Mouse (Mus musculus) embryonic facial prominence, embryonic 12.5 days (tissue): ENCODE measurements around the gene Arfgef2. TPM values are rescaled to one million over a fixed set of nuclear protein-coding genes. Genes with fewer than 3 reads are reported as not detected.

ENCODE experiments used
- ATAC-seq: fragments of 200-750 bp; cut with Nextera tagmentation; 2 replicates; pipeline ENCODE4 v1.8.0; 2017; ENCODE audit not compliant: insufficient number of reproducible peaks, insufficient read depth, low FRiP score, low TSS enrichment
- H3K27ac ChIP-seq: fragments of 300-500 bp; sonication (generic); 2 replicates; pipeline ENCODE4 v1.5.1; 2016; ENCODE audit warnings: mild to moderate bottlenecking
- H3K27me3 ChIP-seq: fragments of 300-500 bp; sonication (generic); 2 replicates; pipeline ENCODE4 v1.6.1; 2016; ENCODE audit warnings: mild to moderate bottlenecking, moderate library complexity
- H3K36me3 ChIP-seq: fragments of 300-500 bp; sonication (generic); 2 replicates; pipeline ENCODE4 v1.6.1; 2016; ENCODE audit warnings: mild to moderate bottlenecking
- H3K4me1 ChIP-seq: fragments of 300-500 bp; sonication (generic); 2 replicates; pipeline ENCODE4 v1.6.1; 2016
- H3K4me2 ChIP-seq: fragments of 300-500 bp; sonication (generic); replicated peaks from 2 replicates; pipeline ENCODE4 v1.6.1; 2016; ENCODE audit warnings: mild to moderate bottlenecking, moderate library complexity
- H3K4me3 ChIP-seq: fragments of 300-500 bp; sonication (generic); 2 replicates; pipeline ENCODE4 v1.5.1; 2016; ENCODE audit warnings: mild to moderate bottlenecking
- H3K9ac ChIP-seq: fragments of 300-500 bp; sonication (generic); 2 replicates; pipeline ENCODE4 v1.6.1; 2016; ENCODE audit warnings: mild to moderate bottlenecking, moderate library complexity
- H3K9me3 ChIP-seq: fragments of 300-500 bp; sonication (generic); 2 replicates; pipeline ENCODE4 v1.6.1; 2016; ENCODE audit warnings: mild to moderate bottlenecking, moderate library complexity
- WGBS: fragments of 180-500 bp; shearing (Covaris S2); methylation state at CpG from one replicate; pipeline ENCODE4 v1.1.7; 2016; 5-methylcytosine and 5-hydroxymethylcytosine counted together
- polyA plus RNA-seq: library from polyadenylated mRNA; unstranded; fragments of >200 nt; fragmentation: Nextera tagmentation; extraction: Ambion mirVana; gene quantifications from 2 replicates; pipeline ENCODE4 v1.2.1, GENCODE M21; 2016

The Arfgef2 gene
- polyA plus RNA-seq, 1 experiment from 2014 or later: 5.1 TPM

DNA sequence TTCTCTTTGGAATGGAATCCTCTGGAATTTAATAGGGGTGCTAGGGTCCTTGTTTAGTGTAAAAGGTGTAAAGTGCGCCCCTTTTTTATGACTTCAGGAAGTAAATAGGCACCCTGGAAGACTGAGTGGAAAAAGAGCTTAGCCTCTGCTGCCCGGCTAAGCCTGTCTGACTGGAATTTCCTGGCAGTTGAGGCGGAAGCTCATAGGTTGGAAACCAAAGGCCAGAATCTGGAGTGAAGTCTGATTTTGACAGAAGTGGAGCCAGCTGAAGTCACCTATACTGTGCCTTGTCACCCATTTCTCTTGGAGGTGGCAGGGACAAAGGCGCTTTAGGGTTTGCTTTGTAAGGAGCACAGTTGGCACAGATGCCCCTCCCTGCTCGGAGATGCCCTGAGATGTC, 25.0 kb downstream of the Arfgef2 start:
- no peak overlapping the region for H3K27ac ChIP-seq
- no peak overlapping the region for H3K9ac ChIP-seq
- no peaks in the 10 kb centered on the region for H3K4me1 ChIP-seq
- H3K4me3 ChIP-seq: no peak overlapping the region
- 86% methylated on average over 5 of the region's 5 CpGs for WGBS
- no peaks in the 10 kb centered on the region for H3K9me3 ChIP-seq
- ATAC-seq: no peak
- H3K36me3 ChIP-seq: no peaks in the 10 kb centered on the region
- no peaks in the 10 kb centered on the region for H3K27me3 ChIP-seq
- no peak overlapping the region for H3K4me2 ChIP-seq

- H3K4me2 ChIP-seq: no peak overlapping the region
- H3K27me3 ChIP-seq: no peaks in the 10 kb centered on the region
- 83% methylated on average over 2 of the region's 2 CpGs for WGBS
- H3K4me3 ChIP-seq: no peak overlapping the region
- no peak for ATAC-seq
- H3K9me3 ChIP-seq: no peaks in the 10 kb centered on the region
- H3K36me3 ChIP-seq: peaks cover 12% of the 10 kb centered on the region
- no peak overlapping the region; the same call in 1 of the 2 replicates for H3K9ac ChIP-seq
- H3K27ac ChIP-seq: no peak overlapping the region
- no peaks in the 10 kb centered on the region for H3K4me1 ChIP-seq
These were observed 28.7 kb downstream of the Arfgef2 start for GRCm38 (mm10) chr2:166834091-166834490.

DNA sequence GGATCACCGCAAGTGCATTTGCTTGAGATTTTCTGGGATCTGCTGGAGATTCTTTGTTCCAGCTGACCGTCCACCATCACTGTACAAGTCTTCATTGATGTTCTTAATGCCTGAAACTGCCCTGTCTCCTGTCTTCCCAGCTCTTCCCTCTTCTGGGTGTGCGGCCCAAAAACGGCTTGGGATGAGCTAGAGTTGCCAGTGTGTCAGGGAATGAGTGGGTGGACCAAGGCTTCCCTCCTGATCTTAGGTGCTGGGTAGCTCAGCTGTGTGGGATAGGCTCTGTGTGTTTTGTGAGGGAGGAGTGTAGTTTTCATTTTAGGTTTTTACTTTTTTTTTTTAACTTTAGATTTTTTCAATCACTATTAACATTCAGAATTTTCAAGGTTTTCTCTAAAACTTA, 29.4 kb downstream of the Arfgef2 start:
- H3K27me3 ChIP-seq: no peaks in the 10 kb centered on the region
- no peaks in the 10 kb centered on the region for H3K4me1 ChIP-seq
- H3K4me2 ChIP-seq: no peak overlapping the region
- 91% methylated on average over 4 of the region's 4 CpGs for WGBS
- H3K27ac ChIP-seq: no peak overlapping the region
- no peak overlapping the region for H3K9ac ChIP-seq
- ATAC-seq: no peak
- H3K4me3 ChIP-seq: no peak overlapping the region
- H3K36me3 ChIP-seq: peaks cover 17% of the 10 kb centered on the region
- H3K9me3 ChIP-seq: no peaks in the 10 kb centered on the region

GRCm38 (mm10) chr2:166835581-166835980, 30.2 kb downstream of the Arfgef2 start:
- H3K4me1 ChIP-seq: no peaks in the 10 kb centered on the region
- no peak overlapping the region for H3K27ac ChIP-seq
- ATAC-seq: no peak
- WGBS: 68% methylated on average over 5 of the region's 5 CpGs
- no peaks in the 10 kb centered on the region for H3K9me3 ChIP-seq
- H3K4me3 ChIP-seq: no peak overlapping the region
- no peak overlapping the region for H3K9ac ChIP-seq
- peaks cover 19% of the 10 kb centered on the region for H3K36me3 ChIP-seq
- H3K4me2 ChIP-seq: no peak overlapping the region
- no peaks in the 10 kb centered on the region for H3K27me3 ChIP-seq

DNA sequence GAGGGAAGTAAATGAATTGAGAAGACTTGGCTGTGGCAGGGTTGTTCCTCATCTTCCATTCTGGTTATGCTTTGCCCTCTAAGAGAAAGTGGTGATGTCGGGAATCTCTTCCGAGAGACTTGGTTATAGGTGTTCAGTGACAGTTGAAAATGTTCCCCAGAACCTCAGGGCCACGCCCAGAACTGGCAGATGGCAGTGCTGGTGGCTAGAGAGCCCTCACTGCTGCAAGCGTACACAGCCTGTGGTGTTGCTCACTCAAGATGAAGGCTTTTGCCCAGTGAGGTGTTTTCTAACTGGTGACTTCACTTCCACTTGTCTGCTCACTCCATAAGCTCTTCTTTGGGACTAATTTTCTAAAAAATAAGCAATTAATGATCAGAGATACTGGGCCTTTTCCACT, 36.4 kb downstream of the Arfgef2 start:
- H3K4me3 ChIP-seq: no peak overlapping the region
- H3K27ac ChIP-seq: no peak overlapping the region
- no peaks in the 10 kb centered on the region for H3K9me3 ChIP-seq
- no peak for ATAC-seq
- WGBS: 89% methylated on average over 4 of the region's 4 CpGs
- peaks cover 30% of the 10 kb centered on the region for H3K36me3 ChIP-seq
- H3K4me1 ChIP-seq: no peaks in the 10 kb centered on the region
- no peaks in the 10 kb centered on the region for H3K27me3 ChIP-seq
- no peak overlapping the region for H3K4me2 ChIP-seq
- H3K9ac ChIP-seq: no peak overlapping the region

- WGBS: 86% methylated on average over 11 of the region's 11 CpGs
- no peak for ATAC-seq
- Histone ChIP-seq H3K9me3 (peaks cover 8% of the 10 kb centered on the region; the same call in 1 of the 2 replicates), H3K27ac (no peak overlapping the region), H3K36me3 (peaks cover 40% of the 10 kb centered on the region), H3K9ac (no peak overlapping the region), H3K4me2 (no peak overlapping the region), H3K4me1 (no peaks in the 10 kb centered on the region), H3K4me3 (no peak overlapping the region), H3K27me3 (no peaks in the 10 kb centered on the region)
These were observed 45.3 kb downstream of the Arfgef2 start for GRCm38 (mm10) chr2:166850691-166851090.

DNA sequence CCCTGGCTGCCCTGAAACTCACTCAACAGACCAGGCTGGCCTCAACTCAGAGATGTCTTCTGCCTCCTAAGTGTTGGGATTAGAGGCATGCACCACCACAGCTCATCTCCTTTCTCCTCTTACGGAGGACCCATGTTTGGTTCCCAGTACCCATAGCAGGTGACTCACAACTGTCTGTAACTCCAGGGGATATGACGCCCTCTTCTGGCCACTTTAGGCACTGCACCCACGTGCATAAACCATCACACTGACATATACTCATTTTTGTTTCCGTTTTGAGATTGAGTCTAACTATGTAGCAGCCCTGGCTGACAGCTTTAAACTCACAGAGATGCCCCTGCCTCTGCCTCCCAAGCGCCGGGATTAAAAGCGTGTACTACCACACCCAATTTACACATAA, 46.9 kb downstream of the Arfgef2 start:
- Histone ChIP-seq H3K27ac (no peak overlapping the region), H3K9me3 (peaks cover 8% of the 10 kb centered on the region; the same call in 1 of the 2 replicates), H3K27me3 (no peaks in the 10 kb centered on the region), H3K4me3 (no peak overlapping the region), H3K4me2 (no peak overlapping the region), H3K4me1 (no peaks in the 10 kb centered on the region), H3K9ac (no peak overlapping the region), H3K36me3 (peaks cover 50% of the 10 kb centered on the region)
- no peak for ATAC-seq
- 95% methylated on average over 7 of the region's 7 CpGs for WGBS

DNA sequence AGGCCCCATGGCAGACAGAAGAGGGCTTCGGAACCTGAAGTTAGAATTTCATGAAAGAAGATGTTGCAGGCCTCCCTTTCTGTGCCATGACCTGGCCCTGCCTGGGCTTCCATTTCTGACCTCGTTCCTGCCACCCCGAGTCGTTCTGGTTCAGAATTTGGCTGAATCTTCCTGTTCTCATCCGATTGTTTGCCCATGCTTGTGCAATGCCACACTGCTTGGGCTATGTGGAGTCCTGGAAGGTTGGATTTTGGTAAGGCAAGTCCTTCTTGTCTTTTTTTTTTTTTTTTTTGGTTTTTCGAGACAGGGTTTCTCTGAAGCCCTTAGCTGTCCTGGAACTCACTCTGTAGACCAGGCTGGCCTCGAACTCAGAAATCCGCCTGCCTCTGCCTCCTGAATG, 50.4 kb downstream of the Arfgef2 start:
- Histone ChIP-seq H3K36me3 (peaks cover 66% of the 10 kb centered on the region), H3K9ac (no peak overlapping the region), H3K4me1 (no peaks in the 10 kb centered on the region), H3K4me3 (no peak overlapping the region), H3K4me2 (no peak overlapping the region), H3K27me3 (no peaks in the 10 kb centered on the region), H3K9me3 (peaks cover 8% of the 10 kb centered on the region; the same call in 1 of the 2 replicates), H3K27ac (no peak overlapping the region)
- 92% methylated on average over 8 of the region's 8 CpGs for WGBS
- no peak for ATAC-seq

DNA sequence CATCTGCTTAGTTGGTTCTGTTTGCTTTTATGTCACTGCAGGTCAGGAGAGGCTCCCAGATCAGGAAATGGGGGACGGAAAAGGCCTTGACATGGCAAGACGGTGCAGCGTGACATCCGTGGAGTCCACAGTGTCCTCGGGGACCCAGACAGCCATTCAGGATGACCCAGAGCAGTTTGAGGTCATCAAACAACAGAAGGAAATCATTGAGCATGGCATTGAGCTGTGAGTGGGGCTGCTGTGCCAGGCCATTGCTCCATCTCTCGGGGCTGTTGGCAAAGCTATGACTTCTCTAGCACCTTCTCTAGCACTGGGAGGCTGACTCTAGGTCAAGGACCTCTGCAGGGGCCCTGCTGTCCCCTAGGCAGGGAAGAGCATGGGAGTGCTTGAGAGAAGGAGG, 51.0 kb downstream of the Arfgef2 start:
- Histone ChIP-seq H3K4me1 (no peaks in the 10 kb centered on the region), H3K27me3 (no peaks in the 10 kb centered on the region), H3K4me2 (no peak overlapping the region), H3K4me3 (no peak overlapping the region), H3K9me3 (peaks cover 8% of the 10 kb centered on the region; the same call in 1 of the 2 replicates), H3K27ac (no peak overlapping the region), H3K36me3 (peaks cover 64% of the 10 kb centered on the region), H3K9ac (no peak overlapping the region)
- 73% methylated on average over 6 of the region's 6 CpGs for WGBS
- ATAC-seq: no peak

GRCm38 (mm10) chr2:166857118-166857517, 51.7 kb downstream of the Arfgef2 start:
- no peak overlapping the region for H3K27ac ChIP-seq
- no peak overlapping the region for H3K4me2 ChIP-seq
- H3K36me3 ChIP-seq: peaks cover 57% of the 10 kb centered on the region
- ATAC-seq: no peak
- H3K4me1 ChIP-seq: no peaks in the 10 kb centered on the region
- H3K27me3 ChIP-seq: no peaks in the 10 kb centered on the region
- 85% methylated on average over 2 of the region's 2 CpGs for WGBS
- peaks cover 3% of the 10 kb centered on the region; the same call in 1 of the 2 replicates for H3K9me3 ChIP-seq
- no peak overlapping the region for H3K4me3 ChIP-seq
- no peak overlapping the region for H3K9ac ChIP-seq

DNA sequence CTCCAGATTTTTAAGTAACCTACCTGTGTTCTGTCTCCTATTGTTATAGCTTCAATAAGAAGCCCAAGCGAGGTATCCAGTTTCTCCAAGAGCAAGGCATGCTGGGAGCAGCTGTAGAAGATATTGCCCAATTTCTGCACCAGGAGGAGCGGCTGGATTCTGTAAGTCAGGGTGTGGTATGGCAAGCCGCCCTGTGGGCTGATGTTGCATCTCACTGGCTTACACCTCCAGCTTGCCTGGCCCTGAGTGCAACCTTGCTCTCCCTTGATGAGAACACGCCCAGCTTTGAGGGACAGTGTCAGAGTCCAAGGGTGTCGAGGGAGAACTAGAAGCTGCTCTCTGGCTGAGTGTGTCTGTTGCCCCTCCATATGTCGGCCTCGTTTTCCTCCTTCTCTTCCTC, 53.8 kb downstream of the Arfgef2 start:
- H3K9me3 ChIP-seq: no peaks in the 10 kb centered on the region
- no peak overlapping the region for H3K9ac ChIP-seq
- no peaks in the 10 kb centered on the region for H3K27me3 ChIP-seq
- no peak overlapping the region for H3K4me2 ChIP-seq
- H3K36me3 ChIP-seq: peaks cover 56% of the 10 kb centered on the region
- no peak overlapping the region for H3K27ac ChIP-seq
- WGBS: 82% methylated on average over 7 of the region's 7 CpGs
- H3K4me1 ChIP-seq: no peaks in the 10 kb centered on the region
- no peak for ATAC-seq
- H3K4me3 ChIP-seq: no peak overlapping the region

GRCm38 (mm10) chr2:166862505-166862904, 57.1 kb downstream of the Arfgef2 start:
- H3K9ac ChIP-seq: no peak overlapping the region
- 56% methylated on average over 3 of the region's 3 CpGs for WGBS
- H3K27ac ChIP-seq: no peak overlapping the region
- peaks cover 62% of the 10 kb centered on the region for H3K36me3 ChIP-seq
- H3K4me1 ChIP-seq: no peaks in the 10 kb centered on the region
- H3K4me3 ChIP-seq: no peak overlapping the region
- ATAC-seq: no peak
- H3K4me2 ChIP-seq: no peak overlapping the region
- H3K27me3 ChIP-seq: no peaks in the 10 kb centered on the region
- no peaks in the 10 kb centered on the region for H3K9me3 ChIP-seq

DNA sequence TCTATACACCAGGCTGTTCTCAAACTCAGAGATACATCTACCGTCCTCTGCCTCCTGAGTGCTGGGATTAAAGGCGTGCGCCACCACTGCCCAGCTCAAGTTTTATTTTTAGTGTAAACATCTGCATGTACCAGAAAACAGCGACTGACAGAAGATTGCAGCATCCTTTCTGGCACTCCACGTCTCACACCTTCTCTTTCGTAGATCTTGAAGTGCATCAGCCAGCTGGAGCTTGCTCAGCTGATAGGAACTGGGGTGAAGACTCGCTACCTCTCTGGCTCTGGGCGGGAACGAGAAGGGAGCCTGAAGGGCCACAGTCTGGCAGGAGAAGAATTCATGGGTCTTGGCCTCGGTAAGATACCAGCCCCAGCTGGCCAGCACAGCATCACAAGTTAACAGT, 60.1 kb downstream of the Arfgef2 start:
- 84% methylated on average over 10 of the region's 10 CpGs for WGBS
- H3K36me3 ChIP-seq: peaks cover 50% of the 10 kb centered on the region
- H3K4me3 ChIP-seq: no peak overlapping the region
- H3K27me3 ChIP-seq: no peaks in the 10 kb centered on the region
- no peaks in the 10 kb centered on the region for H3K4me1 ChIP-seq
- ATAC-seq: no peak
- H3K9ac ChIP-seq: no peak overlapping the region
- H3K27ac ChIP-seq: no peak overlapping the region
- no peaks in the 10 kb centered on the region for H3K9me3 ChIP-seq
- H3K4me2 ChIP-seq: no peak overlapping the region
